Mouse (Mus musculus): Measurements from ENCODE around the gene Arhgap32. TPM values are rescaled to one million over a fixed set of nuclear protein-coding genes. Genes with fewer than 3 reads are reported as not detected.

Arhgap32 gene
- total and polyA plus RNA-seq, 3 experiments, result 0.06 to 0.15 TPM; not detected in 1

- Histone ChIP-seq H3K36me3 (ENCODE audit: control insufficient read depth in 1 of 2, insufficient read depth in 2 of 2, low read length in 2 of 2) (no peaks in the 10 kb centered on the region), H3K9me3 (replicated peaks; ENCODE audit: insufficient read depth, low read length) (no peaks in the 10 kb centered on the region), H3K9ac (ENCODE audit: control insufficient read depth, low read depth, low read length, poor library complexity, severe bottlenecking) (no peak overlapping the region), H3K4me1 (ENCODE audit: control insufficient read depth in 1 of 2, insufficient read depth in 2 of 2, low read length in 2 of 2) (peaks cover 0 to 3% of the 10 kb centered on the region in 2 experiments; a peak in 1 of 4 replicates), H3K4me3 (ENCODE audit: control insufficient read depth in 1 of 2, insufficient read depth in 1 of 2, low read depth in 2 of 2, low read length in 2 of 2) (no peak overlapping the region), H3K27me3 (ENCODE audit: control insufficient read depth in 1 of 2, insufficient read depth in 2 of 2, low read length in 2 of 2) (peaks cover 2% of the 10 kb centered on the region in 2 experiments; a peak in 2 of 4 replicates), H3K27ac (ENCODE audit: control insufficient read depth, low read depth, low read length) (no peak overlapping the region), H3K79me2 (ENCODE audit: control insufficient read depth, insufficient read depth, low read length, poor library complexity) (no peaks in the 10 kb centered on the region)
- TF ChIP-seq SMC3 (IDR thresholded peaks at IDR 0.05; ENCODE audit: low read depth, low read length) (no peak), RAD21 (IDR thresholded peaks at IDR 0.05; ENCODE audit: low read depth, low read length) (no peak)
- DNase-seq (ENCODE audit: low read depth, low spot score), result no peak
Measured at GRCm38 (mm10) chr9:32234767-32235489, 119.0 kb downstream of the Arhgap32 start.

DNA sequence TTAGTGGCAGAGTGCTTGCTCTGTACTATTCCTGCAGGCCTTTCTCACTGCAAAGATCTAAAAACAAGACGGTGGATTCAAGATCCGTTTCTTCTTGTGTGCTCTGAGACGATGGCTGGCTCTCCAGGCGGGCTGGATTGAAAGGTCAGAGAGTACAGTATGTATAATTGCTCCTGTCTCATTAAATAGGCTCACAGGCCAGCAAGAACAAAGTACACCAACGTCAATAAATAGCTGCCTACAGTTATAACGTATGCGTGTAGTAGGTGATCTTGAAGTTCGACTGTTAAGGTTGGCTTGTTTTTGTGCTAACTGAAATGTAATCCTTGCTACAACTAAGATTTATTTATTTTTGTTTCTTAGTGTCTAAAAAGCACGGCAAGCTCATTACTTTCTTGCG lies 123.0 kb downstream of the Arhgap32 start:
- H3K9me3 ChIP-seq (replicated peaks; ENCODE audit: insufficient read depth, low read length), result no peaks in the 10 kb centered on the region
- no peak overlapping the region for H3K9ac ChIP-seq (ENCODE audit: control insufficient read depth, low read depth, low read length, poor library complexity, severe bottlenecking)
- peaks cover 0 to 24% of the 10 kb centered on the region in 2 experiments; a peak in 2 of 4 replicates for H3K36me3 ChIP-seq (ENCODE audit: control insufficient read depth in 1 of 2, insufficient read depth in 2 of 2, low read length in 2 of 2)
- no peak for DNase-seq (ENCODE audit: low read depth, low spot score)
- H3K4me1 ChIP-seq (ENCODE audit: control insufficient read depth in 1 of 2, insufficient read depth in 2 of 2, low read length in 2 of 2), result peaks cover 9 to 21% of the 10 kb centered on the region in 2 experiments
- no peak overlapping the region for H3K27ac ChIP-seq (ENCODE audit: control insufficient read depth, low read depth, low read length)
- TF ChIP-seq MYB (IDR thresholded peaks at IDR 0.05; ENCODE audit: low read depth, low read length) (no peak), UBTF (IDR thresholded peaks at IDR 0.05; ENCODE audit: borderline replicate concordance, insufficient read depth, low read depth, low read length) (no peak), ELF1 (IDR thresholded peaks at IDR 0.05; ENCODE audit: low read depth, low read length) (no peak), POLR2AphosphoS5 (IDR thresholded peaks at IDR 0.05; ENCODE audit: borderline replicate concordance, low read depth, low read length) (no peak), E2F4 (IDR thresholded peaks at IDR 0.05; ENCODE audit: borderline replicate concordance, low read depth, low read length) (no peak), ZMIZ1 (IDR thresholded peaks at IDR 0.05; ENCODE audit: low read depth, low read length) (no peak), USF1 (IDR thresholded peaks at IDR 0.05; ENCODE audit: low read depth, low read length) (no peak)
- H3K4me3 ChIP-seq (ENCODE audit: control insufficient read depth in 1 of 2, insufficient read depth in 1 of 2, low read depth in 2 of 2, low read length in 2 of 2), result no peak overlapping the region
- H3K79me2 ChIP-seq (ENCODE audit: control insufficient read depth, insufficient read depth, low read length, poor library complexity), result no peaks in the 10 kb centered on the region
- no peaks in the 10 kb centered on the region; a peak in 1 of 4 replicates for H3K27me3 ChIP-seq (ENCODE audit: control insufficient read depth in 1 of 2, insufficient read depth in 2 of 2, low read length in 2 of 2)

DNA sequence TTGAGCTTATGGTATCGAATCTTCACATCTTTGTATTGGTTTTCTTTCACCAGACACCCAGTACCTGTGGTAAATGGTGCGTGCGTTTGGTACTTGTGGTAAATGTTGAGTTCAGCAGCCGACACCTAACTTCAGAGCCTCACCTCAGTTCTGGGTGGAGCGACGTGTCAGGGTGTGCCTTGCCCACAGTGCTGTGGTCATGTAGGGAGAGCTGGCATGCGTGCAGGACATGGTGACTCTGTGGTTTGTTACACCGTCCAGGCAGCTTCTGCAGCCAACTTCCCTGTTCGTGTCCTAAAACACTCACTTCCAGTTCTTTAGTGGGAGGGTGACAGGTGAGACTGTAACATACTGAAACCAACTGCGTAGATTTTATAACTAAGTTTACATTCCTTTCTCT lies 123.5 kb downstream of the Arhgap32 start:
- TF ChIP-seq MYC (IDR thresholded peaks at IDR 0.05; ENCODE audit: low read depth, low read length), result no peak
- TF ChIP-seq POLR2A (IDR thresholded peaks at IDR 0.05; ENCODE audit: control insufficient read depth in 1 of 2, insufficient read depth in 1 of 2, low read depth in 1 of 2, low read length in 2 of 2, poor library complexity in 1 of 2), result no peak
- TF ChIP-seq USF1 (IDR thresholded peaks at IDR 0.05; ENCODE audit: low read depth, low read length), result no peak
- no peak overlapping the region for H3K27ac ChIP-seq (ENCODE audit: control insufficient read depth, low read depth, low read length)
- H3K4me3 ChIP-seq (ENCODE audit: control insufficient read depth in 1 of 2, insufficient read depth in 1 of 2, low read depth in 2 of 2, low read length in 2 of 2), result no peak overlapping the region
- H3K79me2 ChIP-seq (ENCODE audit: control insufficient read depth, insufficient read depth, low read length, poor library complexity), result no peaks in the 10 kb centered on the region
- no peak for DNase-seq (ENCODE audit: low read depth, low spot score)
- H3K36me3 ChIP-seq (ENCODE audit: control insufficient read depth in 1 of 2, insufficient read depth in 2 of 2, low read length in 2 of 2), result peaks cover 0 to 29% of the 10 kb centered on the region in 2 experiments; a peak in 2 of 4 replicates
- H3K27me3 ChIP-seq (ENCODE audit: control insufficient read depth in 1 of 2, insufficient read depth in 2 of 2, low read length in 2 of 2), result no peaks in the 10 kb centered on the region; a peak in 1 of 4 replicates
- H3K9ac ChIP-seq (ENCODE audit: control insufficient read depth, low read depth, low read length, poor library complexity, severe bottlenecking), result no peak overlapping the region
- peaks cover 13 to 24% of the 10 kb centered on the region in 2 experiments for H3K4me1 ChIP-seq (ENCODE audit: control insufficient read depth in 1 of 2, insufficient read depth in 2 of 2, low read length in 2 of 2)
- H3K9me3 ChIP-seq (replicated peaks; ENCODE audit: insufficient read depth, low read length), result no peaks in the 10 kb centered on the region
